Mouse (Mus musculus): ENCODE results near the gene Ube2h.

The Ube2h gene

DNA sequence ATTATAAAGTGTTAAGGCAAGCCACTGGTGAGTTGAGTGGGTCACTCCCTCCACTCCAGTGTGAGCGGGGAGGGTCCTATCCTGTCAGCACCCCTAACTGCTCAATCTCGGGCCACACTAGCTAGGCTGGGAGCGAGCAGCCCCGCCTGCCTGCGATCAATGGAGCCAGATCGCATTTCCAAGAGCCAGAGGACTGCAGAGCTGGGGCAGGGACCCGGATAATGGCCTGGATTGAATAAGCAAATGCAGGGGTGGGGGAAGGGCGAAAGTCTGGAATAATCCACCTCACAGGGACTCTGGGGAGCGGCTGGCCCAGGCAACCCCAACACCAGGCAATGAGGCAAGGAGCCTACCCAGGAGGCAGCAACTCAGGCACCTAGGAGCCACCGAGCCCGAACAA, 137.1 kb downstream of the Ube2h start:
- DNase-seq (ENCODE audit: low read depth, low spot score): no peak

DNA sequence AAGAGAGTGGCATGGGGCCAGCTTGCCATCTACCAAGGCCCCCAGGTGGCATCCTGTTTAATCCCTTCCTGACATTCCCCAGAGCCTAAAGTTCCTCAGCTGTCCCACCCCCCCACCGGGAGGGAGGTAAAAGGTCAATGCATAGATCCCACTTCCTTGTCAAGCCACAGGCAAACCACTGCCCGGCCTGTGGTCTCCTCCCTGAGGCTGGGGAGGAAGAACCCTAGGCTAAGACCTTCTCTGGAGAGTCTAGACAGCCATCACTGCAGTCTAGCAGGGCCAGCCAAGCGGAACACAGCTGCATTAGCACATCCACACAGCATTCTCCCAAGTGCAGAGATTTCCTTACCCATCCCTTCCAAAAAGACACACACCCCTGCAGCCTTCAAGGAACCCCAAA, 138.0 kb downstream of the Ube2h start:
- no peak for DNase-seq (ENCODE audit: low read depth, low spot score)

DNA sequence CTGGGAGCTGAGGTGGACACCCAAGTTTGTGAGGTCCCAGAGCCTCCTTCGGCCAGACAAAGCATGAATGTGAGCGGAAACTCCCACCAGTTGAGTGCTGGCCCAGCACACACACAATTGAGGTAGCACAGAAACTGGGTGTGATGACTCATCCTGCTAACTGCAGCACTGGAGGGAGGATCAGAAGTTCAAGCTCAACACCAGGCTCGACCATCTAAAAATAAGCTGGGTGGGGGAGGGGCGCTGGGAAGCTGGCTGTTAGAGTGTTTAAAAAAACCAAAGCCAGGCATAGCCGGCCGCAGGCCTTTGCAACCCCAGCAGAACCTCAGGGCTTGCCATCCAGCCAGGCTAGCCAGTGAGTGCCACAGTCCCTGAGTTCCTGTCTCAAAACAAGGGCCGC, 142.2 kb downstream of the Ube2h start:
- DNase-seq (ENCODE audit: low read depth, low spot score): no peak

DNA sequence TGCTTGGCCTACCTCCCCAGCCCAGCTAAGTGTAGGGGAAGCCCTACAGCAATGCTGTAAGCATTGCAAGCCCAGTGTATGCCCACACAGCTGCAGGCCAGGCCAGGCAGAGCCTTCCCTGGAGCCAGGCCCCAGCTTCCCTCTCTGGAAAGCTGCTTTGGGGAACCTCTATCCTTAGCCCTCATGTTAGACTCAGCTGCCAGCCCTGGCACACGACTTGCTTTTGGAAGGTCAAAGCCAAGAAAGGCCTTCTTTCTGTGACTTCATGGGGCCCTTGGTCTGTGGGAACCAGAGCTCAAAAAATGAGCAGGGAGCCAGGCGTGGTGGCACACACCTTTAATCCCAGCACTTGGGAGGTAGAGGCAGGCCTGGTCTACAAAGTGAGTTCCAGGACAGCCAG, 142.7 kb downstream of the Ube2h start:
- no peak for DNase-seq (ENCODE audit: low read depth, low spot score)

All from CD4-positive helper T cell, adult 2 months (primary cell).